Mouse (Mus musculus): ENCODE measurements around the gene Mrs2.
A peak's percentile ranks its signal among the peaks of the same experiment; 100 is the strongest.
"Not testable (repeated sequence)": the region's sequence is repeated elsewhere in the genome, so short reads cannot be mapped to it uniquely, and the experiment has no call there.

The Mrs2 gene

GRCm38 (mm10) chr13:24981031-24981430, 39.1 kb downstream of the Mrs2 start:
- no peak for DNase-seq (ENCODE audit: low read depth, low spot score)

GRCm38 (mm10) chr13:24977820-24978342, 42.3 kb downstream of the Mrs2 start:
- no peak for DNase-seq (ENCODE audit: low read depth, low spot score)

GRCm38 (mm10) chr13:24976384-24976783, 43.8 kb downstream of the Mrs2 start:
- peak; percentile 33 for DNase-seq (ENCODE audit: low read depth, low spot score)

- not testable (repeated sequence) for DNase-seq (ENCODE audit: low read depth, low spot score)
Measured at GRCm38 (mm10) chr13:24971776-24972175, 48.4 kb downstream of the Mrs2 start.

GRCm38 (mm10) chr13:24965846-24966201, 54.4 kb downstream of the Mrs2 start:
- no peak for DNase-seq (ENCODE audit: low read depth, low spot score)

GRCm38 (mm10) chr13:24965130-24965845, 54.9 kb downstream of the Mrs2 start:
- DNase-seq (ENCODE audit: low read depth, low spot score) = no peak

- no peak for DNase-seq (ENCODE audit: low read depth, low spot score)
Measured at GRCm38 (mm10) chr13:24962119-24962518, 58.1 kb downstream of the Mrs2 start.

GRCm38 (mm10) chr13:24960084-24960483, 60.1 kb downstream of the Mrs2 start:
- DNase-seq (ENCODE audit: low read depth, low spot score) = no peak

GRCm38 (mm10) chr13:24958671-24959070, 61.5 kb downstream of the Mrs2 start:
- no peak for DNase-seq (ENCODE audit: low read depth, low spot score)

GRCm38 (mm10) chr13:24955500-24955899, 64.7 kb downstream of the Mrs2 start:
- no peak for DNase-seq (ENCODE audit: low read depth, low spot score)

- DNase-seq (ENCODE audit: low read depth, low spot score) = no peak
Measured at GRCm38 (mm10) chr13:24955091-24955490, 65.1 kb downstream of the Mrs2 start.

GRCm38 (mm10) chr13:24952659-24953058, 67.5 kb downstream of the Mrs2 start:
- DNase-seq (ENCODE audit: low read depth, low spot score) = no peak

GRCm38 (mm10) chr13:24948870-24949269, 71.3 kb downstream of the Mrs2 start:
- no peak for DNase-seq (ENCODE audit: low read depth, low spot score)

GRCm38 (mm10) chr13:24947158-24947557, 73.0 kb downstream of the Mrs2 start:
- DNase-seq (ENCODE audit: low read depth, low spot score) = no peak

- DNase-seq (ENCODE audit: low read depth, low spot score) = no peak
Measured at GRCm38 (mm10) chr13:24945567-24945966, 74.6 kb downstream of the Mrs2 start.

- no peak for DNase-seq (ENCODE audit: low read depth, low spot score)
Measured at GRCm38 (mm10) chr13:24943303-24943702, 76.9 kb downstream of the Mrs2 start.

GRCm38 (mm10) chr13:24942512-24943282, 77.5 kb downstream of the Mrs2 start, which contains the start of gene Gpld1:
Gene Gpld1 (plus strand): TSS chr13:24943152.
- DNase-seq (ENCODE audit: low read depth, low spot score) = no peak

GRCm38 (mm10) chr13:24939472-24939871, 80.7 kb downstream of the Mrs2 start:
- no peak for DNase-seq (ENCODE audit: low read depth, low spot score)

GRCm38 (mm10) chr13:24938683-24939082, 81.5 kb downstream of the Mrs2 start:
- DNase-seq (ENCODE audit: low read depth, low spot score) = no peak

GRCm38 (mm10) chr13:24937839-24938166, 82.4 kb downstream of the Mrs2 start:
- no peak for DNase-seq (ENCODE audit: low read depth, low spot score)

Data from telencephalon, adult 2 months (tissue).